Mouse (Mus musculus): ENCODE measurements around the gene Ppp2r5d. TPM values are rescaled to one million over a fixed set of nuclear protein-coding genes. Genes with fewer than 3 reads are reported as not detected.

Gene Ppp2r5d
- total RNA-seq (2023; ENCODE audit: inconsistent age): 33.1 to 41.3 TPM (median 38.7 TPM) in 4 replicates

DNA sequence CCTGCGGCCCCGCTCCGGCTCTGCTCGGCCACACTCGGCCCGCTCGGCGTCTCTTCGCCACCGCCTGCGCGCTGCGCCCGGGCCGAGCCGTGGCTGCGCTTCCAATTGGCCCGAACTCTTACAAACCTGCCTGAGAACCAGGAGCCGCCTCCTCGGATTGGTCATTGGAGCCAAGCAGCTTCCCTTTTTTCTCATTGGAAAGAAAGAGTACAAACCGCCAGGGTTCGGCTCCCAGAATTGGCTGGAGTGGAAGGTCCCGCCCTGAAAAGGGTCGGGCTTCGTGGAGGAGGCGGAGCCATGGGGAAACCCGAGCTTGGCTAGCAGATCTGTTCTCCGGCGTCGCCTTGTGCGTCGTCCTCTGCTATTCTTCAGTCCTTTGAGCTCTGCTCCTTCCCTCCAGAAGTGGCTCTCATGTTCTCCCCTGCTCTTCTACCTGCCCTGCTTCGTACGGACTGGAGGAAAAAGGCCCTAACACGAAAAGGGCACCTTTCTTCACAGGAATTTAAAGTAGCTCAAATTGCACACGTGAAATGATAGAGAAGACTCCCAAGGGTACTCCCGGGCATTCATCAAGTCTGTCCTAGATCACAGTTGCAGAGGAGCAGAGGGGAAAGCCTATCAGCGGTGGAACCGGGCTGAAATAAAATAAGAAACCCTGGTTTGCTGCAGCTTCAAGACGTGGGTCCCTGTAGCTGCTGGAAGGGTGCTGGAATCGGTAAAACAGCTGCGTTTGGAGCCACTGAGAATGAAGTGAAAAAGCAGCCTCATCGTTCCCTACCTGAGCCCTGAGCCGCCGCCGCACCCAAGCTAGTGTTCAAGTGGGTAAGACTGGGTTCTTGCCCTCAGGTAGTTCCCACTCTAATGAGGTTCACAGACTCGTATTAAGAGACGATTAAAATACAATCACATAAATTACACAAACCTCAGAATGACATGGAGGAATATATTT lies at the start of gene Ppp2r5d:
Ppp2r5d (minus strand) TSS at position 225 of the 949 bp plus-strand sequence.

DNA sequence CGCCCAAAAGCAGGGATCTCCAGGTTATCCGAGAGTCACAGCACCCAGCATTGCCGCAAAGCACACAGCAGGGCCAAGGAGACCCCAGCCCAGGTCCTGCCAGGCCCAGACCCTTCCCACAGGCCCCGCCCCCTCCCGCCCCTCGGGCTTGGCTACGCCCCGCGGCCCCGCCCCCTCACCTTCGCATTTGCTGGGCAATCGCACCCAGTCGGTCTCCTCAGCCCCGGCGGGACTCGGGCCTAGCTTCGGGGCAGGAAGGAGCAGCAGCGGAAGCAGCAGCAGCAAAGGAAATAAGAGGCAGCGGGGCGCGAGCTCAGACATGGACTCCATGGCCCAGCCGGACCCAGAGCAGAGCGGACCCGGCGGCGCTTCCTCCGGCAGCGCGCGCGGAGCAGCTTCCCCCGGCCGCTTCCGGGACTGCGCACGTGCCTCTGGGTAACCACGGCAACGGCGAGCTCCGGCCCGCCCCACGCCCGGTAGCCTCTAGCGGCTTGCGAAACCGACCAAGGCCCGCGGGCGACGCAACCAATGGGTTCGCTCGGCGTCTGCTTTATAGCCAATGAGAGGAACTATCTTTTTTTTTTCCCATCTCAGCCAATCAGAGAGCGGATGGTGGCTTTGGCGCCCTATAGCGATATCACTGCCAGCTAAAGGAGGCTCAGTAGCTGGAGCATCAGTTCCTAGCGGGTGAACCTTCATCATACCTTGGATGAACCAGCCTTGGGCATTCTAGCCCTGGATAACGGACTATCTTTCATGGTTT lies 47.1 kb upstream of the Ppp2r5d start, which contains the start of gene Cnpy3:
Cnpy3 (minus strand) TSS at position 421 of the 763 bp plus-strand sequence.

DNA sequence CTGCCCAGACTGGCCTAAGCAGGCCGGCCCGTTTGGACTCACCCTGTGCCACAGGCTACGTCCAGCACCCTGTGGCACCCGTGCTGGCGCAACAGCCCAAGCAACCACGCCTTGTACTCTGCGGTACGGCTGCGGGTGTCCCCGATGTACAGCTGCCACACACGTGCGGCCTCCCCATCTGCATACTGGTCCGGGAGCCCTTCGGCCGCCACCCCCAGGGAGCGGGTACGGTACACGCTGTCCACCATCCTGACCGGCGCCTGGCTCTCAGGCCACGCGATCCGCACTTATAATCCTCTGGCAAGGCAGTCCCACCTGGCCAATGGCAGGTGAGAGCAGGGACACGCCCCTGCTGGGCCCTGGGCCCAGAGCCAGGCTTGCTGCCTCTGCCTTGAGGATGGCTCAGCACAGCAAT lies 24.0 kb upstream of the Ppp2r5d start, which contains the start of gene Gnmt:
Gnmt (minus strand) TSS at position 265 of the 415 bp plus-strand sequence.

GRCm38 (mm10) chr17:46710959-46711597 lies 6.2 kb upstream of the Ppp2r5d start, which contains the start of gene Pex6:
Gene Pex6 (plus strand): TSS chr17:46711463.

GRCm38 (mm10) chr17:46680760-46681373 lies 24.0 kb downstream of the Ppp2r5d start, which contains the start of gene Klhdc3:
Gene Klhdc3 (minus strand): TSS chr17:46680914.

GRCm38 (mm10) chr17:46678416-46678815 lies 26.5 kb downstream of the Ppp2r5d start, which contains the start of gene Mea1:
Gene Mea1 (plus strand): TSS chr17:46678793.

DNA sequence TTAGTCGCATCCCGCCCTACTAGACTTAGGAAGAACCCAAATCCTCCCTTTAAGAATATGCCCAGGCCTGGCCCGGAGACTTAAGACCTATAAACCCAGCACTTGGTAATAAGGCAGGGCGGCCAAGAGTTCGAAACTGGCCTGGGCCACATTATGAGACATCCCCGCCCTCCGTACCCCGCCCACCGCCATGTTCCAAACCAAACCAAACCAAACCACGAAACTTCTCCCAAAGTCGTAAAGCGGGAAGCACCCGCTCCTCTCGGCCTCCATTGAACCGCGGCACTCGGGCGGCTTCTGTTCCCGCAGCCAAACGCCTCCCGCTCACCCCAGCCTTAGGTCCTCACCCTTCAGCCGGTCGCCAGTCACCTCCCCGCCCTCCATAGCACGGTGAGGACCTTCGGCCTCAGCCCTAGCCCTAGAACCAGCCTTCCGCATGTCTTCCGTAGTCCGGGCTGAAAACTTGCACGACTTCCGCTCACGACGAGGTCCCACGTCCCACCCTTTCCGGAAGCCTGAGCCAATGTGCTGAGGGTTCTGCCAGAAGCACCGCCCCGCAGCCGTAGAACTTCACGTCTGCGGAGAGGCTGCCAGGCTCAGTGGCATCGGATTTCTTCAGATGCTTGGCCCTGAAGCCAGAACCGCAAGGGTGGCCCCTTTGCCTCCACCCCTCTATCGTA lies 30.9 kb downstream of the Ppp2r5d start, which contains the start of gene Rrp36:
Rrp36 (minus strand) TSS at position 503 of the 680 bp plus-strand sequence.

GRCm38 (mm10) chr17:46650232-46651031 lies 54.5 kb downstream of the Ppp2r5d start, which contains the start of gene Cul7:
Gene Cul7 (plus strand): TSS chr17:46650337.

GRCm38 (mm10) chr17:46645561-46646321 lies 59.2 kb downstream of the Ppp2r5d start, which contains the start of the genes Klc4 and Mrpl2:
Gene Klc4 (minus strand): TSS chr17:46646022.
Gene Mrpl2 (plus strand): TSS chr17:46646229.

Other genes with a start within 250 kb of the Ppp2r5d start
- 2.7 to 5.4 TPM (median 3.9 TPM) in 4 replicates for gene Ttbk1, start 217.4 kb downstream of the Ppp2r5d start, total RNA-seq (2023; ENCODE audit: inconsistent age)
- 0.45 to 0.71 TPM in 2 of 4 replicates, not detected in the others for gene Dnph1, start 208.4 kb downstream of the Ppp2r5d start, total RNA-seq (2023; ENCODE audit: inconsistent age)
- 14.3 to 16.9 TPM (median 15.9 TPM) in 4 replicates for gene Cul9, start 158.7 kb downstream of the Ppp2r5d start, total RNA-seq (2023; ENCODE audit: inconsistent age)
- gene Srf, start 148.9 kb downstream of the Ppp2r5d start, total RNA-seq (2023; ENCODE audit: inconsistent age): 84.2 to 96.1 TPM (median 88.7 TPM) in 4 replicates
- gene Ptk7, start 75.6 kb downstream of the Ppp2r5d start, total RNA-seq (2023; ENCODE audit: inconsistent age): 0.13 TPM in 1 of 4 replicates, not detected in the others
- gene Klc4, start 59.1 kb downstream of the Ppp2r5d start, total RNA-seq (2023; ENCODE audit: inconsistent age): 18.5 to 22.0 TPM (median 20.3 TPM) in 4 replicates
- gene Mrpl2, start 58.9 kb downstream of the Ppp2r5d start, total RNA-seq (2023; ENCODE audit: inconsistent age): 29.4 to 53.4 TPM (median 41.9 TPM) in 4 replicates
- 7.4 to 8.4 TPM (median 7.9 TPM) in 4 replicates for gene Cul7, start 54.8 kb downstream of the Ppp2r5d start, total RNA-seq (2023; ENCODE audit: inconsistent age)
- 27.0 to 30.6 TPM (median 29.4 TPM) in 4 replicates for gene Rrp36, start 30.8 kb downstream of the Ppp2r5d start, total RNA-seq (2023; ENCODE audit: inconsistent age)
- gene Mea1, start 26.3 kb downstream of the Ppp2r5d start, total RNA-seq (2023; ENCODE audit: inconsistent age): 52.8 to 63.9 TPM (median 58.1 TPM) in 4 replicates
- gene Klhdc3, start 24.2 kb downstream of the Ppp2r5d start, total RNA-seq (2023; ENCODE audit: inconsistent age): 42.4 to 50.0 TPM (median 44.6 TPM) in 4 replicates
- 38.2 to 46.1 TPM (median 39.9 TPM) in 4 replicates for gene Pex6, start 6.4 kb upstream of the Ppp2r5d start, total RNA-seq (2023; ENCODE audit: inconsistent age)
- 3.9 to 6.1 TPM (median 5.1 TPM) in 4 replicates for gene Gnmt, start 24.1 kb upstream of the Ppp2r5d start, total RNA-seq (2023; ENCODE audit: inconsistent age)
- gene Cnpy3, start 47.1 kb upstream of the Ppp2r5d start, total RNA-seq (2023; ENCODE audit: inconsistent age): 154 to 156 TPM (median 155 TPM) in 4 replicates
- not detected in 4 replicates for gene Ptcra, start 58.6 kb upstream of the Ppp2r5d start, total RNA-seq (2023; ENCODE audit: inconsistent age)
- 16.6 to 24.2 TPM (median 19.2 TPM) in 4 replicates for gene 2310039H08Rik, start 67.5 kb upstream of the Ppp2r5d start, total RNA-seq (2023; ENCODE audit: inconsistent age)
- gene Rpl7l1, start 77.6 kb upstream of the Ppp2r5d start, total RNA-seq (2023; ENCODE audit: inconsistent age): 67.4 to 80.7 TPM (median 74.5 TPM) in 4 replicates
- 99.1 to 112 TPM (median 104 TPM) in 4 replicates for gene Bicral, start 153.4 kb upstream of the Ppp2r5d start, total RNA-seq (2023; ENCODE audit: inconsistent age)
- 11.4 to 15.4 TPM (median 12.9 TPM) in 4 replicates for gene Tbcc, start 185.6 kb upstream of the Ppp2r5d start, total RNA-seq (2023; ENCODE audit: inconsistent age)
- gene Prph2, start 205.3 kb upstream of the Ppp2r5d start, total RNA-seq (2023; ENCODE audit: inconsistent age): not detected in 4 replicates